Mouse (Mus musculus) forebrain, postnatal 0 days (tissue): ENCODE results near the gene Arnt. TPM values are rescaled to one million over a fixed set of nuclear protein-coding genes. Genes with fewer than 3 reads are reported as not detected.

ENCODE experiments used
- ATAC-seq: fragments of 200-750 bp; cut with Nextera tagmentation; 2 replicates; pipeline ENCODE4 v1.8.0; 2017; ENCODE audit warnings: mild to moderate bottlenecking, moderate library complexity
- DNase-seq: peaks from one replicate; pipeline ENCODE4 v3.0.0-alpha.2; 2015
- H3K27ac ChIP-seq: fragments of 300-500 bp; sonication (generic); 2 replicates; pipeline ENCODE4 v1.5.1; 2014; ENCODE audit warnings: low read depth, mild to moderate bottlenecking, antibody characterized with exemption, low read length, moderate library complexity, mixed read lengths
- H3K27me3 ChIP-seq: fragments of 300-500 bp; sonication (generic); 2 replicates; pipeline ENCODE4 v1.6.1; 2014; ENCODE audit warnings: mild to moderate bottlenecking, low read length, mixed read lengths; ENCODE audit not compliant: insufficient read depth
- H3K36me3 ChIP-seq: fragments of 300-500 bp; sonication (generic); 2 replicates; pipeline ENCODE4 v1.6.1; 2014; ENCODE audit warnings: mild to moderate bottlenecking, moderate library complexity; ENCODE audit not compliant: insufficient read depth
- H3K4me1 ChIP-seq: fragments of 300-500 bp; sonication (generic); 2 replicates; pipeline ENCODE4 v1.6.1; 2014; ENCODE audit warnings: antibody characterized with exemption; ENCODE audit not compliant: insufficient read depth
- H3K4me2 ChIP-seq: fragments of 300-500 bp; sonication (generic); 2 replicates; pipeline ENCODE4 v1.6.1; 2014; ENCODE audit warnings: low read depth, mild to moderate bottlenecking, moderate library complexity
- H3K4me3 ChIP-seq: fragments of 300-500 bp; sonication (generic); 2 replicates; pipeline ENCODE4 v1.5.1; 2014; ENCODE audit warnings: low read depth, low read length, mixed read lengths
- H3K9ac ChIP-seq: fragments of 300-500 bp; sonication (generic); 2 replicates; pipeline ENCODE4 v1.6.1; 2014; ENCODE audit warnings: mild to moderate bottlenecking
- H3K9me3 ChIP-seq: fragments of 300-500 bp; sonication (generic); 2 replicates; pipeline ENCODE4 v1.6.1; 2016; ENCODE audit warnings: low read length
- CTCF ChIP-seq: sonication (generic); IDR thresholded peaks from 2 replicates; pipeline ENCODE4 v1.5.1; 2016; ENCODE audit warnings: antibody characterized with exemption, control low read depth, low read depth
- WGBS: fragments of 180-500 bp; shearing (Covaris S2); extraction: QIAGEN DNeasy Blood & Tissue Kit; methylation state at CpG from one replicate; pipeline ENCODE4 v1.1.7; 2014; 5-methylcytosine and 5-hydroxymethylcytosine counted together
- polyA plus RNA-seq: library from polyadenylated mRNA; unstranded; fragments of >200 nt; fragmentation: Nextera tagmentation; extraction: Ambion mirVana; gene quantifications from 2 replicates; pipeline ENCODE4 v1.2.1, GENCODE M21; 2015
- total RNA-seq: library from RNA; depleted of rRNA; stranded (reverse); fragments of >200 nt; gene quantifications from 2 replicates; pipeline ENCODE4 v1.2.3, GENCODE M21; 2014

The Arnt gene
- total and polyA plus RNA-seq, 2 experiments from 2014 or later = 7.8 to 14.7 TPM

- ATAC-seq (no peak), DNase-seq (no peak)
- Histone ChIP-seq H3K9ac (no peak overlapping the region), H3K27ac (no peak overlapping the region), H3K9me3 (no peaks in the 10 kb centered on the region), H3K4me1 (no peaks in the 10 kb centered on the region), H3K27me3 (no peaks in the 10 kb centered on the region), H3K36me3 (no peaks in the 10 kb centered on the region), H3K4me3 (no peak overlapping the region), H3K4me2 (no peak overlapping the region)
- TF ChIP-seq CTCF = no peak
Measured at GRCm38 (mm10) chr3:95526111-95526510, 91.9 kb downstream of the Arnt start.

DNA sequence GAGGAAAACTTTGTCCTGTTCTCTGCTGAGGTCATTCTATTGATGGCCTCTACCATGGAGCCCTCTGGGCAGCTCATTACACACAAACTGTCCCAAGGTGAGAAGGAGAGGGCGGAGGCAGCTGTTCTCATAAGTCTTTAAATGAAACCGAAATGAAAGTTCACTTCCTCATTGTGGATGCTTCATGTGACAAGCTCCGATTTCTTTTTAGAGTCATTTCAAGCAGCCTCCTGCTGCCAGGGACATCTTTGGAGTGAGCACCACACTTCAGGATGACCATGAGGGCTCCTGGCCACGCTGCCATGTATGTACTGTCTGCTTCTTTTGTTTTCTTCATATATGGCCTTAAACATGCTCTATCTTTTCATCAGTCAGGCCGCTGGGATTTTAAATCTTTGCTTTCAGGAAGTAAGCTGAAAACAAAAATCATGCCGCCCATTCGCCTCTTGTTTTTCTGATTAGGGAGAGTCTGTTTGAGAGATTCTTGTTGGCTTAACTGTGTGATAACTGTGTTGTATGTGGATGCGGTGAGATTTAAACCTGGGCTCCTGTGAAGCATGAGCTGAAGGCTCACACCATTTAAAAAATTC lies 92.5 kb downstream of the Arnt start, which contains the start of gene Ctss:
Gene Ctss (plus strand): TSS at position 165 of the 590 bp plus-strand sequence.
- no peaks in the 10 kb centered on the region for H3K9me3 ChIP-seq
- WGBS = 87% methylated on average over 8 of the region's 8 CpGs
- no peaks in the 10 kb centered on the region for H3K27me3 ChIP-seq
- no peaks in the 10 kb centered on the region for H3K36me3 ChIP-seq
- DNase-seq = no peak
- H3K4me1 ChIP-seq = no peaks in the 10 kb centered on the region
- H3K4me3 ChIP-seq = no peak within 1 kb of the TSS
- H3K27ac ChIP-seq = no peak within 1 kb of the TSS
- no peak for TF ChIP-seq CTCF
- ATAC-seq = no peak
- no peak within 1 kb of the TSS for H3K9ac ChIP-seq
- H3K4me2 ChIP-seq = no peak within 1 kb of the TSS

DNA sequence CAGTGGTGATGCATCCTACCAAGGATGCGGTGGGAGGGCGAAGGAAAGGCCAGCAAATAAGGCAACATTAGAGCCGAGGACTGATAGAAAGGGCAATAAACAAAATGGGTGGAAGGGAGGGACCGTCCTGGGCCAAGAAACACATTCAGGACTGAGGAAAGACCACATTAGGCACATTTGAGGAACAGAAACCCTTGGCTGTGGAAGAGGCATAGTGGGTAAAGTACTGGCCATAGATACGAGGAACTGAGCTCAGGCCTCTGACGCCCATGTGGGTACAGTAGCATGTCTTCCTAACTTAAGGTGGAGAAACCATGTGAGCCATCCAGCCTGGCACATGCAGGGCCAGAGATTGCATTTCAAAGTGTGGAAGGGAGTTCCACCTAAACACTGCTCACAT lies 95.6 kb downstream of the Arnt start:
- TF ChIP-seq CTCF = no peak
- Histone ChIP-seq H3K4me2 (no peak overlapping the region), H3K4me1 (no peaks in the 10 kb centered on the region), H3K27me3 (no peaks in the 10 kb centered on the region), H3K36me3 (no peaks in the 10 kb centered on the region), H3K4me3 (no peak overlapping the region), H3K9me3 (no peaks in the 10 kb centered on the region), H3K27ac (no peak overlapping the region), H3K9ac (no peak overlapping the region)
- ATAC-seq (no peak), DNase-seq (no peak)
- 93% methylated on average over 6 of the region's 6 CpGs for WGBS

- H3K36me3 ChIP-seq = no peaks in the 10 kb centered on the region
- no peak for DNase-seq
- H3K9ac ChIP-seq = no peak overlapping the region
- no peaks in the 10 kb centered on the region for H3K4me1 ChIP-seq
- no peaks in the 10 kb centered on the region for H3K27me3 ChIP-seq
- no peak for TF ChIP-seq CTCF
- no peak overlapping the region for H3K4me2 ChIP-seq
- no peak for ATAC-seq
- no peaks in the 10 kb centered on the region for H3K9me3 ChIP-seq
- H3K4me3 ChIP-seq = no peak overlapping the region
- H3K27ac ChIP-seq = no peak overlapping the region
- WGBS = 97% methylated on average over 1 of the region's 1 CpGs
Measured at GRCm38 (mm10) chr3:95531025-95531424, 96.8 kb downstream of the Arnt start.

DNA sequence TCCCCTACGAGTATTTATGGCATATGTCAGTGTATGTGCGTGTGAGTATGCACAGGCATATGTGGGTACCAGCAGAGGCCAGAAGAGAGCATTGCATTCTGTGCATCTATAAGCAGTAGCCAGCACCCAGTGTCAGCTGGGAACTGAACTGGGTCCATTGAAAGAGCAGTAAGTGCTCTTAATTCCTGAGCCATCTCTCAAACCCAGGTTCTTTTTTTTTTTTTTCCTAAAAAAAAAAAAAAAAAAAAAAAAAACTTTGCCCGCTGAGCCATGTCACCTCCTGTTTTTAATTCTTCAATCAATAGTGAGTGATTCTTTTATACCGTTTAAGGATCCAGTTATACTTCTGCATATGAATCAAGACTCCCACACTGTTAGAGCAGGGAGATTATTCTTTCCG lies 99.2 kb downstream of the Arnt start:
- no peak for ATAC-seq
- DNase-seq = no peak
- Histone ChIP-seq H3K27ac (no peak overlapping the region), H3K4me3 (no peak overlapping the region), H3K4me1 (no peaks in the 10 kb centered on the region), H3K27me3 (no peaks in the 10 kb centered on the region), H3K4me2 (no peak overlapping the region), H3K36me3 (no peaks in the 10 kb centered on the region), H3K9ac (no peak overlapping the region), H3K9me3 (no peaks in the 10 kb centered on the region)
- no peak for TF ChIP-seq CTCF
- 93% methylated on average over 5 of the region's 5 CpGs for WGBS

GRCm38 (mm10) chr3:95534927-95535326 lies 100.7 kb downstream of the Arnt start:
- Histone ChIP-seq H3K27ac (no peak overlapping the region), H3K36me3 (no peaks in the 10 kb centered on the region), H3K4me1 (no peaks in the 10 kb centered on the region), H3K9me3 (no peaks in the 10 kb centered on the region), H3K27me3 (no peaks in the 10 kb centered on the region), H3K4me2 (no peak overlapping the region), H3K4me3 (no peak overlapping the region), H3K9ac (no peak overlapping the region)
- DNase-seq (no peak), ATAC-seq (no peak)
- no peak for TF ChIP-seq CTCF
- WGBS = 73% methylated on average over 1 of the region's 1 CpGs

GRCm38 (mm10) chr3:95538936-95539335 lies 104.7 kb downstream of the Arnt start:
- Histone ChIP-seq H3K27me3 (no peaks in the 10 kb centered on the region), H3K27ac (no peak overlapping the region), H3K4me2 (no peak overlapping the region), H3K9ac (no peak overlapping the region), H3K4me1 (no peaks in the 10 kb centered on the region), H3K4me3 (no peak overlapping the region), H3K9me3 (no peaks in the 10 kb centered on the region), H3K36me3 (no peaks in the 10 kb centered on the region)
- 87% methylated on average over 10 of the region's 10 CpGs for WGBS
- ATAC-seq = no peak
- no peak for DNase-seq
- TF ChIP-seq CTCF = no peak
